Mouse (Mus musculus): ENCODE data around the gene Myl6. TPM values are rescaled to one million over a fixed set of nuclear protein-coding genes. Genes with fewer than 3 reads are reported as not detected.
A peak's percentile ranks its signal among the peaks of the same experiment; 100 is the strongest.

Gene Myl6
- 946 and 1,028 TPM in 2 replicates for polyA plus RNA-seq (2015; fragmentation: Nextera tagmentation; extraction: Ambion mirVana)

- ATAC-seq: peak; percentile 91
- Histone ChIP-seq H3K9ac (ENCODE audit: low read depth, low read length) (peak within 1 kb of the TSS; percentile 89), H3K4me3 (ENCODE audit: low read length) (peak within 1 kb of the TSS; percentile 84), H3K27me3 (replicated peaks; ENCODE audit: control insufficient read depth, insufficient read depth, low read length) (no peaks in the 10 kb centered on the region), H3K4me1 (ENCODE audit: control insufficient read depth, insufficient read depth, low read depth, low read length) (peaks cover 43% of the 10 kb centered on the region), H3K27ac (ENCODE audit: low read depth, low read length) (peak within 1 kb of the TSS; percentile 92), H3K36me3 (ENCODE audit: control insufficient read depth, insufficient read depth, low read length) (peaks cover 21% of the 10 kb centered on the region), H3K9me3 (ENCODE audit: control insufficient read depth, low read length) (no peaks in the 10 kb centered on the region), H3K4me2 (ENCODE audit: low read length) (peak within 1 kb of the TSS; percentile 78)
- under 1% methylated on average over 43 of the region's 45 CpGs for WGBS
Observed at GRCm38 (mm10) chr10:128493695-128494666, at the start of gene Myl6. Gene Myl6, minus strand, starts transcription at chr10:128494145.

- 76% methylated on average over 2 of the region's 2 CpGs for WGBS
- no peak overlapping the region for H3K4me3 ChIP-seq (ENCODE audit: low read length)
Observed at GRCm38 (mm10) chr10:128543100-128543499, 49.2 kb upstream of the Myl6 start.

GRCm38 (mm10) chr10:128538340-128538870, 44.5 kb upstream of the Myl6 start:
- H3K9ac ChIP-seq (ENCODE audit: low read depth, low read length): no peak overlapping the region
- H3K36me3 ChIP-seq (ENCODE audit: control insufficient read depth, insufficient read depth, low read length): peaks cover 8% of the 10 kb centered on the region
- no peak for ATAC-seq
- H3K27me3 ChIP-seq (replicated peaks; ENCODE audit: control insufficient read depth, insufficient read depth, low read length): no peaks in the 10 kb centered on the region
- no peak overlapping the region for H3K4me2 ChIP-seq (ENCODE audit: low read length)
- no peak overlapping the region for H3K27ac ChIP-seq (ENCODE audit: low read depth, low read length)
- H3K4me3 ChIP-seq (ENCODE audit: low read length): no peak overlapping the region
- H3K9me3 ChIP-seq (ENCODE audit: control insufficient read depth, low read length): no peaks in the 10 kb centered on the region
- H3K4me1 ChIP-seq (ENCODE audit: control insufficient read depth, insufficient read depth, low read depth, low read length): no peaks in the 10 kb centered on the region
- WGBS: 100% methylated on average over 1 of the region's 1 CpGs

More at GRCm38 (mm10) chr10:128543100-128543499, 49.2 kb upstream of the Myl6 start:
- Histone ChIP-seq H3K27me3 (replicated peaks; ENCODE audit: control insufficient read depth, insufficient read depth, low read length) (no peaks in the 10 kb centered on the region), H3K9me3 (ENCODE audit: control insufficient read depth, low read length) (no peaks in the 10 kb centered on the region), H3K9ac (ENCODE audit: low read depth, low read length) (no peak overlapping the region), H3K27ac (ENCODE audit: low read depth, low read length) (no peak overlapping the region), H3K4me2 (ENCODE audit: low read length) (no peak overlapping the region), H3K36me3 (ENCODE audit: control insufficient read depth, insufficient read depth, low read length) (peaks cover 28% of the 10 kb centered on the region), H3K4me1 (ENCODE audit: control insufficient read depth, insufficient read depth, low read depth, low read length) (peaks cover 7% of the 10 kb centered on the region)
- no peak for ATAC-seq

- no peak overlapping the region for H3K27ac ChIP-seq (ENCODE audit: low read depth, low read length)
- H3K9ac ChIP-seq (ENCODE audit: low read depth, low read length): 0 out of 2 replicates have a peak overlapping the region, but pooled peaks have one; percentile 13
- peak overlapping the region; percentile 11; the same call in 1 of the 2 replicates for H3K4me3 ChIP-seq (ENCODE audit: low read length)
Observed at GRCm38 (mm10) chr10:128536266-128536940, 42.5 kb upstream of the Myl6 start.

GRCm38 (mm10) chr10:128535624-128536265, 41.8 kb upstream of the Myl6 start:
- peak overlapping the region; percentile 11; the same call in 1 of the 2 replicates for H3K4me3 ChIP-seq (ENCODE audit: low read length)
- H3K27ac ChIP-seq (ENCODE audit: low read depth, low read length): no peak overlapping the region

More at GRCm38 (mm10) chr10:128536266-128536940, 42.5 kb upstream of the Myl6 start:
- Histone ChIP-seq H3K27me3 (replicated peaks; ENCODE audit: control insufficient read depth, insufficient read depth, low read length) (no peaks in the 10 kb centered on the region), H3K9me3 (ENCODE audit: control insufficient read depth, low read length) (no peaks in the 10 kb centered on the region), H3K4me1 (ENCODE audit: control insufficient read depth, insufficient read depth, low read depth, low read length) (no peaks in the 10 kb centered on the region), H3K4me2 (ENCODE audit: low read length) (peak overlapping the region; percentile 49), H3K36me3 (ENCODE audit: control insufficient read depth, insufficient read depth, low read length) (no peaks in the 10 kb centered on the region)
- WGBS: 16% methylated on average over 18 of the region's 18 CpGs
- ATAC-seq: peak; percentile 93

GRCm38 (mm10) chr10:128535206-128535605, 41.3 kb upstream of the Myl6 start:
- Histone ChIP-seq H3K4me1 (ENCODE audit: control insufficient read depth, insufficient read depth, low read depth, low read length) (no peaks in the 10 kb centered on the region), H3K36me3 (ENCODE audit: control insufficient read depth, insufficient read depth, low read length) (no peaks in the 10 kb centered on the region)

More at GRCm38 (mm10) chr10:128535624-128536265, 41.8 kb upstream of the Myl6 start:
- 0 out of 2 replicates have a peak overlapping the region, but pooled peaks have one; percentile 8 for H3K9ac ChIP-seq (ENCODE audit: low read depth, low read length)
- H3K4me2 ChIP-seq (ENCODE audit: low read length): peak overlapping the region; percentile 49
- ATAC-seq: peak; percentile 41; the same call in 1 of the 2 replicates
- H3K36me3 ChIP-seq (ENCODE audit: control insufficient read depth, insufficient read depth, low read length): no peaks in the 10 kb centered on the region
- 71% methylated on average over 4 of the region's 4 CpGs for WGBS
- H3K4me1 ChIP-seq (ENCODE audit: control insufficient read depth, insufficient read depth, low read depth, low read length): no peaks in the 10 kb centered on the region
- no peaks in the 10 kb centered on the region for H3K9me3 ChIP-seq (ENCODE audit: control insufficient read depth, low read length)
- H3K27me3 ChIP-seq (replicated peaks; ENCODE audit: control insufficient read depth, insufficient read depth, low read length): no peaks in the 10 kb centered on the region

GRCm38 (mm10) chr10:128526366-128527356, 32.7 kb upstream of the Myl6 start:
- Histone ChIP-seq H3K4me2 (ENCODE audit: low read length) (peak overlapping the region; percentile 100), H3K9ac (ENCODE audit: low read depth, low read length) (0 out of 2 replicates have a peak overlapping the region, but pooled peaks have one; percentile 20), H3K9me3 (ENCODE audit: control insufficient read depth, low read length) (no peaks in the 10 kb centered on the region), H3K36me3 (ENCODE audit: control insufficient read depth, insufficient read depth, low read length) (no peaks in the 10 kb centered on the region), H3K27ac (ENCODE audit: low read depth, low read length) (no peak overlapping the region), H3K4me1 (ENCODE audit: control insufficient read depth, insufficient read depth, low read depth, low read length) (peaks cover 13% of the 10 kb centered on the region), H3K4me3 (ENCODE audit: low read length) (peak overlapping the region; percentile 83), H3K27me3 (replicated peaks; ENCODE audit: control insufficient read depth, insufficient read depth, low read length) (peaks cover 2% of the 10 kb centered on the region; the same call in 1 of the 2 replicates)
- ATAC-seq: no peak
- WGBS: 31% methylated on average over 28 of the region's 28 CpGs

More at GRCm38 (mm10) chr10:128535206-128535605, 41.3 kb upstream of the Myl6 start:
- Histone ChIP-seq H3K4me3 (ENCODE audit: low read length) (no peak overlapping the region), H3K9ac (ENCODE audit: low read depth, low read length) (no peak overlapping the region), H3K4me2 (ENCODE audit: low read length) (no peak overlapping the region), H3K27ac (ENCODE audit: low read depth, low read length) (no peak overlapping the region), H3K9me3 (ENCODE audit: control insufficient read depth, low read length) (no peaks in the 10 kb centered on the region), H3K27me3 (replicated peaks; ENCODE audit: control insufficient read depth, insufficient read depth, low read length) (no peaks in the 10 kb centered on the region)
- 96% methylated on average over 2 of the region's 2 CpGs for WGBS
- no peak for ATAC-seq

Measured in hindbrain, embryonic 16.5 days (tissue).